Comparison of ENCODE assay signal across 23 mouse cellular contexts in genomic region chr3:68844025-68844424, GRCm38 (mm10).
"Had no signal": no experiment of that assay in that cellular context is flagged by ENCODE, and none has a peak within 500 bp of the region (broad histone marks: within the 10 kb centered on the region; RNA-seq: fewer than 3 reads in every experiment).

No protein-coding gene starts in this region.

- H3K4me2 ChIP-seq: limb, embryonic 13.5 days; liver, embryonic 12.5 days; liver, embryonic 15.5 days; midbrain, embryonic 15.5 days; neural tube, embryonic 12.5 days; neural tube, embryonic 15.5 days; stomach, embryonic 15.5 days had no signal

- H3K4me1 ChIP-seq: limb, embryonic 10.5 days; limb, embryonic 13.5 days; liver, embryonic 12.5 days; liver, embryonic 15.5 days; megakaryocyte, embryonic 14.5 days; midbrain, embryonic 10.5 days; midbrain, embryonic 15.5 days; neural tube, embryonic 12.5 days; stomach, embryonic 15.5 days had no signal

- H3K9ac ChIP-seq: limb, embryonic 13.5 days; liver, embryonic 12.5 days; liver, embryonic 15.5 days; midbrain, embryonic 15.5 days; neural tube, embryonic 12.5 days; neural tube, embryonic 15.5 days; stomach, embryonic 15.5 days had no signal

- H3K36me3 ChIP-seq: limb, embryonic 10.5 days; limb, embryonic 13.5 days; liver, embryonic 12.5 days; liver, embryonic 15.5 days; midbrain, embryonic 10.5 days; midbrain, embryonic 15.5 days; neural tube, embryonic 12.5 days; neural tube, embryonic 15.5 days; stomach, embryonic 15.5 days had no signal

- ATAC-seq: liver, embryonic 12.5 days; midbrain, embryonic 15.5 days had no signal

- H3K9me3 ChIP-seq: limb, embryonic 10.5 days; limb, embryonic 13.5 days; liver, embryonic 12.5 days; liver, embryonic 15.5 days; midbrain, embryonic 10.5 days; midbrain, embryonic 15.5 days; neural tube, embryonic 15.5 days; stomach, embryonic 15.5 days had no signal

- H3K4me3 ChIP-seq: layer of hippocampus, adult 2 months; limb, embryonic 10.5 days; limb, embryonic 13.5 days; liver, embryonic 12.5 days; liver, embryonic 15.5 days; megakaryocyte, embryonic 14.5 days; midbrain, embryonic 10.5 days; midbrain, embryonic 15.5 days; neural tube, embryonic 12.5 days; neural tube, embryonic 15.5 days; stomach, embryonic 15.5 days had no signal

- DNase-seq: kidney, postnatal 14 days; kidney, postnatal 4 days; layer of hippocampus, adult 9-11 months; liver; lung, adult 2 months; lung, postnatal 14 days; lung, postnatal 4 days; right cerebral cortex, adult 18-20 months; right cerebral cortex, postnatal 14 days; right cerebral cortex, postnatal 4 days; spleen, adult 18-20 months; thymus, postnatal 25 days had no signal

- H3K27ac ChIP-seq: layer of hippocampus, adult 2 months; limb, embryonic 10.5 days; limb, embryonic 13.5 days; liver, embryonic 12.5 days; liver, embryonic 15.5 days; midbrain, embryonic 10.5 days; midbrain, embryonic 15.5 days; neural tube, embryonic 12.5 days; neural tube, embryonic 15.5 days; stomach, embryonic 15.5 days had no signal

- H3K27me3 ChIP-seq: limb, embryonic 13.5 days; liver, embryonic 12.5 days; liver, embryonic 15.5 days; midbrain, embryonic 15.5 days; neural tube, embryonic 12.5 days; neural tube, embryonic 15.5 days; stomach, embryonic 15.5 days had no signal
